Mouse (Mus musculus) heart, postnatal 0 days (tissue): ENCODE data around the gene Vps35.

Experiments
- CTCF ChIP-seq: IDR thresholded peaks from 2 replicates; pipeline ENCODE4 v1.5.1; 2016; ENCODE audit warnings: antibody characterized with exemption, control low read depth, low read depth
- EP300 ChIP-seq: IDR thresholded peaks from 2 replicates; pipeline ENCODE4 v1.6.1; 2016; ENCODE audit warnings: antibody characterized with exemption, low read depth

DNA sequence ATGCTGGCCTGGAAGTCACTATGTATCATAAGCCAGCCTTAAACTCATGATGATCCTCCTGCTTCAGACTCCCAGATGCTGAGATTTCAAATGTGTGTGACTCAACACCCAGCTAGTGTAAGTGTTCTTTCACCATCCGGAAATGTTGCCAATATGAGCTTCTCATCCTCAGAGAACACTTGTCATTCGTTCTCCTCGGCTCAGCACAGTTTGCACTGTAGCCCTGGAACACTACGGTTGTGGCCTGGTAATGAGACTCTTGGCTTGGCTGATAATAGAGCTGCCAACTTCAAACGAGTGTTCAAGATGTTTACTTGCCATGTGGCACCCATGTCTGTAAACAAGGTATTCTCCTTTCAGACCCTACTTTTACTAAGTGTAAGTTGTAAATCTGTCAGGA, 3.9 kb upstream of the Vps35 start:
- TF ChIP-seq CTCF: no peak
- no peak for TF ChIP-seq EP300
